Mouse (Mus musculus) ES-E14 (cell line): ENCODE data around the gene Fkrp. TPM values are rescaled to one million over a fixed set of nuclear protein-coding genes. Genes with fewer than 3 reads are reported as not detected.

Source experiments
- DNase-seq: peaks from one replicate; pipeline ENCODE4 v3.0.0-alpha.2; 2013; ENCODE audit warnings: low read depth, low spot score
- H3K27ac ChIP-seq: 2 replicates; pipeline ENCODE4 v1.5.1; 2012; ENCODE audit warnings: low read depth, mild to moderate bottlenecking, low read length, moderate library complexity, mixed read lengths; ENCODE audit not compliant: poor library complexity, insufficient read depth, severe bottlenecking
- H3K36me3 ChIP-seq: 2 replicates; pipeline ENCODE4 v1.6.1; 2012; ENCODE audit warnings: mild to moderate bottlenecking, low read length, moderate library complexity, mixed read lengths; ENCODE audit not compliant: control insufficient read depth, poor library complexity, insufficient read depth, severe bottlenecking
- H3K4me1 ChIP-seq, 2 experiments: fragments of 150-350 bp in 1 of 2; sonication (generic) in 1 of 2; 2 replicates each; pipeline ENCODE4 v1.6.1; 2012; ENCODE audit warnings: low read length in 2 of 2, mild to moderate bottlenecking in 1 of 2, mixed read lengths in 1 of 2; ENCODE audit not compliant: control insufficient read depth in 2 of 2, insufficient read depth in 2 of 2, poor library complexity in 1 of 2
- H3K4me3 ChIP-seq, 2 experiments: fragments of 150-350 bp in 1 of 2; sonication (generic) in 1 of 2; 2 replicates each; pipeline ENCODE4 v1.5.1; 2012; ENCODE audit warnings: low read length in 2 of 2, low read depth in 1 of 2, mild to moderate bottlenecking in 1 of 2, mixed read lengths in 1 of 2; ENCODE audit not compliant: insufficient read depth in 1 of 2, poor library complexity in 1 of 2, severe bottlenecking in 1 of 2
- H3K9ac ChIP-seq: 2 replicates; pipeline ENCODE4 v1.6.1; 2012; ENCODE audit warnings: low read depth, mild to moderate bottlenecking, low read length, mixed read lengths; ENCODE audit not compliant: poor library complexity, insufficient read depth, severe bottlenecking
- H3K9me3 ChIP-seq: fragments of 150-350 bp; sonication (generic); 2 replicates; pipeline ENCODE4 v1.6.1; 2012; ENCODE audit warnings: low read depth, mild to moderate bottlenecking, low read length; ENCODE audit not compliant: control insufficient read depth, insufficient read depth
- CHD2 ChIP-seq: IDR thresholded peaks from 2 replicates; pipeline ENCODE4 v1.6.1; 2014; ENCODE audit warnings: mild to moderate bottlenecking, low read depth, low read length, inconsistent platforms
- HCFC1 ChIP-seq: IDR thresholded peaks from 2 replicates; pipeline ENCODE4 v1.6.1; 2012; ENCODE audit warnings: low read length, inconsistent platforms, borderline replicate concordance; ENCODE audit not compliant: insufficient read depth
- MAFK ChIP-seq: IDR thresholded peaks from 2 replicates; pipeline ENCODE4 v1.6.1; 2014; ENCODE audit warnings: mild to moderate bottlenecking, low read depth, low read length, inconsistent platforms; ENCODE audit not compliant: insufficient read depth
- ZC3H11A ChIP-seq: IDR thresholded peaks from 2 replicates; pipeline ENCODE4 v1.6.1; 2012; ENCODE audit warnings: low read depth, mild to moderate bottlenecking, inconsistent platforms, low read length, borderline replicate concordance
- ZNF384 ChIP-seq: IDR thresholded peaks from 2 replicates; pipeline ENCODE4 v1.6.1; 2012; ENCODE audit warnings: low read depth, low read length, inconsistent platforms
- in situ Hi-C, 2 experiments: fragments of 600-800 bp; cut with MboI; formaldehyde crosslinking; loops; one replicate each; pipeline ENCODE4 v1.15.1; 2025; ENCODE audit warnings: low sequenced_read_pairs in 2 of 2, inconsistent platforms in 1 of 2; ENCODE audit not compliant: unreplicated experiment in 2 of 2
- total RNA-seq: library from RNA; depleted of rRNA; stranded (reverse); fragments of 300-350 nt; gene quantifications from 2 replicates; pipeline ENCODE4 v1.2.3, GENCODE M21; 2012

Fkrp gene
- total RNA-seq, 1 experiment, result 12.8 TPM

GRCm38 (mm10) chr7:16780076-16780475, 36.5 kb downstream of the Fkrp start:
- Histone ChIP-seq H3K4me1 (peaks cover 2 to 9% of the 10 kb centered on the region in 2 experiments; a peak in 3 of 4 replicates), H3K27ac (peak overlapping the region; percentile 57), H3K9ac (peak overlapping the region; percentile 29; the same call in 1 of the 2 replicates), H3K9me3 (no peaks in the 10 kb centered on the region), H3K36me3 (peaks cover 11% of the 10 kb centered on the region), H3K4me3 (peak overlapping the region; percentile 34 to 64; a peak in 3 of 4 replicates)
- no peak for DNase-seq
- in situ Hi-C loops, result no loop called here
- TF ChIP-seq CHD2 (no peak), ZC3H11A (no peak), ZNF384 (no peak), HCFC1 (no peak), MAFK (no peak)

- Histone ChIP-seq H3K9me3 (no peaks in the 10 kb centered on the region), H3K4me3 (no peak overlapping the region), H3K9ac (no peak overlapping the region), H3K27ac (no peak overlapping the region), H3K36me3 (no peaks in the 10 kb centered on the region), H3K4me1 (peaks cover 4% of the 10 kb centered on the region in 2 experiments; a peak in 3 of 4 replicates)
- DNase-seq, result no peak
- TF ChIP-seq MAFK (no peak), CHD2 (no peak), ZNF384 (no peak), ZC3H11A (no peak), HCFC1 (no peak)
- in situ Hi-C loops, result no loop called here
Measured at GRCm38 (mm10) chr7:16775888-16776287, 40.6 kb downstream of the Fkrp start.

- no peak overlapping the region for H3K27ac ChIP-seq
- DNase-seq, result no peak
- H3K36me3 ChIP-seq, result no peaks in the 10 kb centered on the region
- TF ChIP-seq ZNF384, result no peak
- no peak for TF ChIP-seq MAFK
- TF ChIP-seq CHD2, result no peak
- no peak for TF ChIP-seq ZC3H11A
- no peak for TF ChIP-seq HCFC1
- H3K9me3 ChIP-seq, result no peaks in the 10 kb centered on the region
- in situ Hi-C loops, result no loop called here
- H3K4me3 ChIP-seq, result no peak overlapping the region
- H3K4me1 ChIP-seq, result peaks cover 0 to 2% of the 10 kb centered on the region in 2 experiments; a peak in 1 of 4 replicates
- no peak overlapping the region for H3K9ac ChIP-seq
Measured at GRCm38 (mm10) chr7:16766443-16766842, 50.1 kb downstream of the Fkrp start.

GRCm38 (mm10) chr7:16763463-16764218, 52.9 kb downstream of the Fkrp start:
- H3K4me3 ChIP-seq, result no peak overlapping the region
- peaks cover 2 to 7% of the 10 kb centered on the region in 2 experiments; a peak in 3 of 4 replicates for H3K4me1 ChIP-seq
- H3K27ac ChIP-seq, result no peak overlapping the region
- TF ChIP-seq ZC3H11A, result no peak
- no peak for TF ChIP-seq CHD2
- no peak for TF ChIP-seq ZNF384
- no peak for TF ChIP-seq MAFK
- no peak for TF ChIP-seq HCFC1
- H3K9me3 ChIP-seq, result no peaks in the 10 kb centered on the region
- no peak overlapping the region for H3K9ac ChIP-seq
- no peak for DNase-seq
- H3K36me3 ChIP-seq, result no peaks in the 10 kb centered on the region
- in situ Hi-C loops, result no loop called here
